Mouse (Mus musculus): ENCODE data around the gene Tmem120b. TPM values are rescaled to one million over a fixed set of nuclear protein-coding genes. Genes with fewer than 3 reads are reported as not detected.

The Tmem120b gene
- total RNA-seq, 2 experiments from 2014 or later = 10.6 to 12.1 TPM

DNA sequence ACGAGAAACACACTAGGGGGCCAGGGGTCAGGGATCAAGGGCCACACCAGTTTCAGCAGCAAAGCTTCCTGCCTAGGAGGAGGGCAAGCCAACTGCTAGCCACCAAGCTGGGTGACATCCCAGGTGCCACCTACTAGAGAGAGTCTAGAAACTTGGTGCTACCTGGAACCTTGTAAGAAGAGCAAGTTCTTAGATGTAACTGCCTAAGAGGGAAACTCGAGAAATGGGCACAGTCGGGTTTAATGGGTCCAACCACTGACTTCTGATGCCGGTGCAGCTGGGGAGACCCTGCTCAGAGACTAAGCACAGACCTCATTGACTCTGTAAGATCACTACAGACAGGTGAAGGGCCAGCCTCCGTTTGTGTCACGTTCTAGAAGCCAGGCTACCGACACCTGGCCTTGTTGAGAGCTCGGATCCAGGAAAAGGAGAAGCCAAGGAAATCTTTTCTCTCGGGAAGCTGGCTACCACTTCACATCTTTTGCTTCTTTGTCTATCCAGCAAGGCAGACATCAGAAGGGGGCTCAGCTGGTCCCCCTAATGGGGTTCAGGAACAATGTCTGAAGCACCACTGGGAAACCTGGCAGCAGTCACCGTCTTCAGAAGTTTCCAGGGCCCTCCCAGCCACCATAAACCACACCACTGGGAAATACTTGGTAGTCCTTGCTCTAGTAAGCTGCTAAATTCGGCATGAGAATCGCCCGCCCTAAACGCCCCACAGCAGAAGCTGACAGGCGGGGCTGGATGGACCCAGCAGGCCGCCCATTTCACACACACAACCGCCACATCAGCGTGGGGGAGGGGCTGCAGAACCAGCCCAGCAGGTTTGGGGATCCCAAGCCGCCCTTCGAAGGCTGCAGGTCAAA, 69.1 kb downstream of the Tmem120b start:
- intact Hi-C loops (cut with DNase I) = no loop called here
- DNase-seq = peak; percentile 88 to 89

DNA sequence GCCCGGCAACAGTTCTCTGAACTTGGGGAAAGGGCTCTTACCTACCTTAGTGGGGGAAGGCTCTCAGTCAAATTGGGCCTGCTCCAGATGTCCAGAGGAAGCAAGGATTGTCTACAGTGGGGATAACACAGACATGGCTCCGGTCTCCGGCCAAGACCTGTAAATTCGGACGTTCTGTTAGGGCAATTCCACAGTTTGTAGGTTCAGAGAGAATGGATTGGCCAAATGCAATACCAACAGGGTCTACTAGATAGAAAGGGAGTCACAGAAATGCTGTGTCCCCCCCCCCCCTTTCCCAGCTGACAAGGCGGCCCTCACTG, 69.7 kb downstream of the Tmem120b start:
- intact Hi-C loops (cut with DNase I) = no loop called here
- DNase-seq = no peak

DNA sequence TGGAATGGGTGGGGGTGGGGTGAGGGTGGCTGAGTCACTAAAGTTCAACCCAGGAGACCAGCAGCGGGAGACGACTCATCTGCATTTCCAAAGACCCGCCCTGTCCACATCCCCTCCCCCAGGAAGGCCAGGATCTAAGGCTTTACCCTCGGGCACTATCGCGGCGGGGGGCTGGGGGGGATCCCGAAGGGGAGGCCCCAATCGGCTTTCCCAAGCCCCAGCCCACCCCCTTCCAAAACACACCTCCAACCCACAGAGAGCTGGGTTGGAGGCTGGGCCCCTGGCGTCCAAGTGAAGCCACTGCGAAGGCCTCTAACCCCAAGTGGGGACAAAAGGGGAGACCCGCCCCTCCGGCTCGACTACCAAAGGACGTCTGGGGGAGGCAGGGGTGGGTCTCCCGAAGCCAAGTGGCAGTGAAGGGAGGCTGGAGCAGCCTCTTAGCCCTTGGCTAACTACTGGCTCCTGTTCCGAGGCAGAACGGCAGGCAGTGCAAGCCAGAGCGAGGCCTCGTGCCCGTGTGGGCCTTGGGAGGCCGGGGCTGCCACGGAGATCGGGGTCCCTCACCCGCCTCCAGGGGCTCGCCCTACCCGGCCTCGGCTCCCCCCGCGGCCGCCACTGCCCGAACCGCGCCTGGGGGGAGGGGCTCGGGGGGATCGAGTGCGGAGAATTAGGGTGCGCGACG, 70.2 kb downstream of the Tmem120b start:
- intact Hi-C loops (cut with DNase I) = no loop called here
- peak; percentile 78 to 79 for DNase-seq

DNA sequence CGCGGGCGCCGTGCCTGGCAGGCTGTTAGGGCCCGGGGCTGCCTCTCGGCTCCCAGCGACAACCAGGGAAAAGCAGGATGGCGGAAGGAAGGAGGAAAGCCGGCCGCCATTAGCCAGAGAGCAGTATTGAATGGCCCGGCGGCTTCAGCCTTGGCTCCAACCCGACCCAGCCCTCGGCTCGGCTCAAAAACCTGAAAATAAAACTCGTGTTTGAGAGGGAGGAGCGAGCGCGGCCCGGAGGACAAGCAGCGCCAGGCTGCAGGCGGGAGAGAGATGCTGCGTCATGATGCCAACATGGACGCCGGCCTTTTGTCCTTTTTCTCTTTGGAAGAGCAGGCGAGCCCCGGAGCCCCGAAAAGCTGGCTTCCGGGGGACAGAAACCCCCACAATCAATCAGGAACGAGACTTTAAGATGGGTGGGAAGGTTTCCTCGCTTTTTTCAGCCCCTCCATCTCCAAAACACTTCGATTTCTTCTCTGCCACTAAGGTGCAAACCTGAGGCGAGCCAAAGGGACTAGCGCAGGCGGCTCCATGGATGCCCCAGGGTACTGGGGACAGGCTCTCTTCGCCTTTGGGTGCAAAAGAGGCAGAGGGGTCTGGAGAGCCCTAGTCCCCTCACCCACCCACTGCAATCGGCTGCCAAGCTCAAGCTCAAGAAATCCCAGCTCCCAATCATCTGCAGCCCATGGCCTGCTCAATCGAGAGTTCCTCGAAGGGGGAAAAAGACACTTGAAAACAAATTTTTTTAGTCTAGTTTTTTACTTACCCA, 70.9 kb downstream of the Tmem120b start:
- intact Hi-C loops (cut with DNase I) = no loop called here
- DNase-seq = peak; percentile 83 to 86

DNA sequence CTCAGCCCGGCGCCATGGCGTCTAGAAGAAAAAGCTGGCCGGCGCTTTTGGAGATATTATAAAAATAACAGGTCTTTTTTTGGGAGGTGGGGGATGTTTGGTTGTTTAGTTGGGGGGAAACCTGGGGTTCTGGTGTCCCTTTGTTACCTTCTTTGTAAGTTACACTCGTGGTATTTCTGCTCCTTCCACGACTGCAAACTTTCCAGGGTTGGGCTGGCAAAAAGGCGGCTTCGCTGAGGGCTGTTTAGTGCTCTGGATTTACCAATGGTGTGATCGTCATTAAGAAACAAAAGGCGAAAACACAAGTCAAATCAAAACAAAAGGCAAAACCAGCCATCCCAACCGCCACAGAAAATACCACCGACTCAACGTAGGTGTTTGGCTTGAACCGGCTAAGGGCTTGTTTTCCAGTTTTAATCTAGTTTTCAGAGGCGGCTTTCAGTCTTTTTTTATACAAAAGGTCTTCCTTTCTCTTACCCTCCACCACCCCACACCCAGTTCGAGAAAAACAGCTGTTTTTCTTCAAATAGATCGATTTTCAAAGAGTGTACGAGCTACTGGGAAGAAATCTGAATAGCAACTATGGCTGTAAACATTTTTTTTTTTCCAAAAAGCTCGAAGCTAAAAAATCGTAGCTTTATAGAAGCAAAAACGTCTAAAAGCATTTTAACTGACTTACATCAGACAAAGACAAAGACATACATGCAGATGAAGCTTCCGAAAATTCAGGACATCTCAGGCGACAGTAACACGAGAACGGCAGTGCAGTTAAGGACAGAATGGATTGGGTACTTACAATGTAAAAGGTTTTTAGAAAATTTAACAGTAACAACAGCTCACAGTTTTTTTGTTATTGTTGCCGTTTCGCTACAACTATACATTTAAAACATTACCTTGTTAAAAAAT, 71.8 kb downstream of the Tmem120b start:
- intact Hi-C loops (cut with DNase I) = no loop called here
- peak in 1 of 2 experiments; percentile 45 for DNase-seq

DNA sequence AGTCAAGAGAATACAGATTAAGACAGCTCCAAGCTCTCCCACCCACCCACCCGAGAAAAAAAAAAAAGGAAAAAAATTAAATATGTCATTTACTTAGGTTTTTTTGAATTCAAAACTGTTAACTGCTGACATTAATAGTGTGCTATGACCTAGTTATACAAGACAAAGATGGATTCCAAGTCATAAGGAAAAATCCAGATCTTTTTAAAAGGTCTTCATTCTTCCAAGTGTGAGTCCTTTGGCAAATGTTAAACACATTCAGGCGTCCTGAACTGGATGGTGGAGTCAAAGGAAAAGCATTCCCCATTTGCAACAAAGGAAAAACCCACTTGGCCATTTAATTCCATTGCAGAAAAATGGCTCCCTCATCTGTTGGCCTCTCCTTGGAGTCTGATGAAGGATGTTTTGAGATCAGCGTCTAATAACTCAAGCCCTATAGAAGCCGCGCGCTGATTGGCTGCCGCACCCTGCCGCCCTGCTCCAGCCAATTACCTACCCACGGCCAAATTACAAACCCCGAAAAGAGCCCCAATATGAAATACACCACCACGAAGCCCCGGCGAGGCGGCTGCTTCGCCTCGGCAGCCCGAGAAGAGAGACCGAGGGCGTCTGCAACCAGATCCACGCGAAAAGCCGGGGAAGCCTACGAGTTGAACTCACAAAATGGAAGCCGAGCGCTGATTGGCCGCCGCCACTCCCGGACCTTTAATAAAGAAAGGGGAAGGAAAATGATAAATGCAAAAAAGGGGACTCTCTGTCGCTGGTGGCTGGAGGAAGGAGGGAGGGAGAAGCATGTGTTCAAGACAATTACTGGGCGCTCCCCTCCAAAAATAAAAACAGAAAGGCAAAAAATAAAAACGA, 72.7 kb downstream of the Tmem120b start:
- intact Hi-C loops (cut with DNase I) = no loop called here
- DNase-seq = peak; percentile 89 to 91

DNA sequence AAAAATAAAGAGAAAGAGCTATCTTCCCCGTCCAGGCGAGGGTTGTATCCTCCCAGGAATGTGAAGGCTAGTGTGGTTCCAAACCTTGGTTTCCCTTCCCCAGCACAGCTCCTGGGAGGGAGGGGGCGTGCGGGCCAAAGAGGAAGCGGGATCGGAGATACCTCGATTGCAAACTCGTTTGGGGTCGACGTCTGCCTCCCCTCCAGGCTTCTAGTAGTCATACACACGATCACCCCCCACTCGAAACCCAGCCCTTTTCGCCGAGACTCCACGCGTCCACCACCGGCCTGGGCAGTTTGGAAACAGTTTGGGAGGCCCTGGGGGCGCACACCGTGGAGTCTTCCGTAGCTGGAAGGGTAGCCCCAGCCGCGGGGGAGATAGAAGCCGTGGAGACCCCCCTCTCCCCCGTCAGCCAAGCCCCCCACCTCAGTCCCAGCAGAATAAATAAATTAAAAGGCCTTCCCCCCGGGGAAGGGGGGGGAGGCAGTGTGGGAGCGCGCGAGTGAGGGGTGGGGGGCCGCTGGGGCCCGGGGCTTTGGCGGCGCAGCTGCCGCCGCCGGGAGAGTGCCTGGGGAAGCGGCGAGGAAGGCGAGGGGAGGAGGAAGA, 73.4 kb downstream of the Tmem120b start:
- peak; percentile 61 to 69 for DNase-seq
- intact Hi-C loops (cut with DNase I) = no loop called here

DNA sequence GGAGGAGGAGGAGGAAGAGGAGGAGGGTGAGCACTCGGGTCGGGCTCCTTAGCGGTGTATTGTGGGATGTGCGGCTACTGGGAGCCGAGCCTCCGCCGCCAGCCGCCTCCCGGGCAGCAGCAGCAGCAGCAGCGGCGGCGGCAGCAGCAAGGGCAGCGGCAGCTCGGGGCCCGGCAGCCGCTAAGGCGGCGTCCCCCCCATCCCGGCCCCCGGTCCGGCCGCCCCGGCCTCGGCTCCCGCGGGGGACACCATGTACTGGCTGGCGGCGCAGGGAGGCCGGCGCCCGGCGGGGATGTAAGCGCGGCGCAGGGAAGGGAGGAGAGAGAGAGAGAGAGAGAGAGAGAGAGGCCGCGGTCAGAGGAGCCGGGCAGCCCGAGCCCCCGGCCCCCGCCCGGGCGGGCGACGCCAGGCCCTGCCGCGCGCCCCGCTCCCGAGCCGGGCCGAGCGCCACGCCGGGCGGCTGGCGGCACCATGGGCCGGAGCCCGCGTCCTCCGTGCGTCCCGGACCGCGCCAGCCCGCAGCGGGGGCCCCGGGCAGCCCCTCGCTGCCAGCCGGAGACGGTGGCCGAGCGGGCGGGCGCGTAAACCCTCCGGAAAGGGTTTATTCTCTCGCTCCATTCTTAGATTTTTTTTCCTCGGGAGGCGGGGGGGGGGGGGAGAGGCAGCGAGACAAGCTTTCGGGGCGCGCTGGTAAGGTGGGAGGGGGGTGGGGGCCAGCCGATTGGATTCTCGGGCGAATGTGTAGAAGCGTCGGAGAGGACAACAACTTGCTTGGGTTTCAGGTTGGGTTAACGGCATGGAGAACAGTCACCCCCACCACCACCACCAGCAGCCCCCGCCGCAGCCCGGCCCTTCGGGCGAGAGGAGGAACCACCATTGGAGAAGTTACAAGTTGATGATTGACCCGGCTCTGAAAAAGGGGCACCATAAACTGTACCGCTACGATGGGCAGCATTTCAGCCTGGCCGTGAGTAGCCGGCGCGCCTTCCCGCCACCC, 74.2 kb downstream of the Tmem120b start, which contains the start of gene Setd1b:
TSS of gene Setd1b (plus strand) at position 33 of the 997 bp plus-strand sequence.
- peak; percentile 67 to 71 for DNase-seq
- intact Hi-C loops (cut with DNase I) = no loop called here

DNA sequence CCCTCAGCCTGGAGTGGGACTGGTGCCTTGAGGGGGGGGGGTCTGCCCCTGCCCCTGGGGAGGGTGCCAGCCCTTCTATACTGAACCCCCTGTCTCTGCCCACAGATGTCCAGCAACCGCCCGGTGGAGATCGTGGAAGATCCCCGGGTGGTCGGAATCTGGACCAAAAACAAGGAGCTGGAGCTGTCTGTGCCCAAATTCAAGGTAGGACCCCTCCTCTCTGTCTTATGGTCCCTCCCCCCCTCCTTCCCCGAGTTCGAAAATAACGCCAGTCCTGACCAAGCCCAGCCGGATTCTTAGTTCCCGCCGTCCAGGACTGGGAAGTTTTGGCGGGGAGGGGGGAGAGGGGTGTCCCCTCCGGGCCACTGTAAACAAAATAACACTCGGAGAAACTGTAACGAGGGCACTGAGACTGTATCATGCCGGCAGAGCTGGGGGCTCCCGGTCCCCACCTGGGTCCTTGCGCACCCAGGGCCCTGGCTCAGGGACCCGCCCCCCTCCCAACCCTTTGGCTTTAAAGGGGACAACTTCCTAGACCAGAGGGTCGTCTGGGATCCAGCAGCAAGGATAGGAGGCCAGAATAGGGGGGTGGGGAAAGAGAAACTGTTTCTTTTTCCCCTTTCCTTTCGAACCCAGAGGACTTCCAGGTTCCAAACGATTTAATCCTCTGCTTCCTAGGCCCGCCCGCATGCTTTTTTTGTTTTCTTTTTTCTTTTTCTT, 75.2 kb downstream of the Tmem120b start:
- peak in 1 of 2 experiments; percentile 49 for DNase-seq
- intact Hi-C loops (cut with DNase I) = no loop called here

DNA sequence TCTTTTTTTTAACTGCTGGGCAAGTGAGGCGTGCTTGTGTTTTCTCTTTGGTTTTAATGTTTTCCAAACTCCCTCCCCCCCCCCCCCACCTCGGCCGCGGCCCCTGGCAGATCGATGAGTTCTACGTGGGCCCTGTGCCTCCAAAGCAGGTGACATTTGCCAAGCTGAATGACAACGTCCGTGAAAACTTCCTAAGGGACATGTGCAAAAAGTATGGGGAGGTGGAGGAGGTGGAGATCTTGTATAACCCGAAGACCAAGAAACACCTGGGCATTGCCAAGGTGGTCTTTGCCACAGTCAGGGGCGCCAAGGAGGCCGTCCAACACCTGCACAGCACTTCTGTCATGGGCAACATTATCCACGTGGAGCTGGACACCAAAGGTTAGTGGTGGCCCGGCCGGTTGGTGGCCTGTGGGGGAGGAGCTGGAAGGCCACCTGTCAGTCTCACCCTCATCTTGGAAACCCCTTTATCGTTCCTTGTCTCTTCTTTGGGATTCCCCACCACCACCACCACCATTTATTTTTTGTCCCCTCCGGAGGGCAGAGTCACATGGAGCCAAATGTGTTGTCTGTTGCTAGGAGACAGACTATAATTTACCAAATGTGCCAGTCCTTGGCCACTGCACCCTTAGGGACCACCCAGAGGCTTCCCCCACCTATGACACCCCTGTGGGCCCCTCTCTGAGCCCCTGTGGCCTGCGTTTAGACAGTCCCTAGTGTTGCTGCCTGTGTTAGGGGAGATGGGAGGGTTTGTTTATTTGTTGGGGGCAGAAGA, 75.9 kb downstream of the Tmem120b start:
- no peak for DNase-seq
- intact Hi-C loops (cut with DNase I) = no loop called here

DNA sequence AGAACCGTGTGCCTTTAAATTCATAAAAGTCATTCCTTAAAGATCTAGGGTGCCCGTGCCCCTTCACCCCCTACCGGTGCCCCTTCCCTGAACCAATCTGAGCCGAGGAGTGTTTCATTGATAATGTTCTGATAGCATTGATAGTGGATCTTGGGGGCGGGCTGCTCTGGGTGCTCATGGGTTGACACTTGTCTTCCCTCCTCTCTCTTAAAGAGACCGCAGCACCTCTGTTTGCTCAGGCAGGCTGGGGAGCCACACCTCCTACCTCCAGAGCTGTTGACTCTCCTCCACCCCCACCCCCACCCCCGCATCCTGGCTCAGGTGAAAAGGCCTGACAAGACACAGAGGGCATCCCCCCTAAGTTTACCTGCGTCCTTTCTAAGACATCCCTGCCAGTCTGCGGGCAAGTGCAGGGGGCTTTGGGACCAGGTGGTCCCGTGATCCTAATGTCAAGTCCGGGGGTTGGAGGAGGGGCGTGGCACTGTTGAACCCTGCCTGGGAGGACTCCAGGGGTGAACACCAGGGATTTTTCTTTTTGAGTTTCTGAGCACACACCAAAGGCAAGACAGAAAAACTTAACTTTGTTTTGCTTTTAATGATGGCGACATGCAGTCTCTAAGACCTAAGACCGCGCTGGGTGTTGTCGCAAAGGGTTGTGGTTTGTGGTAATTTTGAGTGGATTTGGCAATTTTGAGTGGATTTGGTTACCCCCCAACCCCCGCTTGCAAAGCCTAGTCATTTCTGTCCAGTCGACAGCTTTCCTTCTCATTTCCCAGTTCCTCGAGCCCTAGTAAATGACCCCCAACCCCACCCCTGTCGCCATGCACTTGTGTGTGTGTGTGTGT, 76.8 kb downstream of the Tmem120b start:
- intact Hi-C loops (cut with DNase I) = no loop called here
- no peak for DNase-seq

DNA sequence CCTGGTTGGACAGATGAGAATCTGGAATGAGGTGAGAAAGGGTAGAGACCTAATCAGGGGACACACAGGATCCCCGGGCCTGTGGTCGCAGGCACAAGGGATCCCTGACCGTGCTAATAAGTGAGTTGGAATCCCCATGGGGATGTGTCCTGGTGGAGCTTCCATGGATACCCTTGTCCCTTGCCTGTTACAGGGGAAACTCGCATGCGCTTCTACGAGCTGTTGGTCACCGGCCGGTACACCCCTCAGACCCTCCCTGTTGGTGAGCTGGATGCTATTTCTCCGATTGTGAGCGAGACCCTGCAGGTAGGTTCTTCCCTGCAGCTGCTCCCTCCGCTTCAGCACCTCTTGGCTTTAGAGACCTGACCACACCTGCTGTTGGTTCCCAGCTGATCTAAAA, 78.1 kb downstream of the Tmem120b start:
- DNase-seq = no peak
- intact Hi-C loops (cut with DNase I) = no loop called here

DNA sequence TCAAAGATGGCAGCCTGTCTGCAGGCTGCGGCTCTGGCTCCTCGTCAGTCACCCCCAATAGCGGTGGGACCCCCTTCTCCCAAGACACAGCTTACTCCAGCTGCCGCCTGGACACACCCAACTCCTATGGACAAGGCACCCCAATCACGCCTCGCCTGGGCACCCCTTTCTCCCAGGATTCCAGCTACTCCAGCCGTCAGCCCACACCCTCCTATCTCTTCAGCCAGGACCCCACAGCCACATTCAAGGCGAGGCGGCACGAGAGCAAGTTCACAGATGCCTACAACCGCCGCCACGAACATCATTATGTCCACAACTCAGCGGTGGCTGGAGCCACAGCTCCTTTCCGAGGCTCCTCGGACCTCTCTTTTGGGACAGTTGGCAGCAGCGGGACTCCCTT, 79.4 kb downstream of the Tmem120b start:
- intact Hi-C loops (cut with DNase I) = no loop called here
- no peak for DNase-seq

DNA sequence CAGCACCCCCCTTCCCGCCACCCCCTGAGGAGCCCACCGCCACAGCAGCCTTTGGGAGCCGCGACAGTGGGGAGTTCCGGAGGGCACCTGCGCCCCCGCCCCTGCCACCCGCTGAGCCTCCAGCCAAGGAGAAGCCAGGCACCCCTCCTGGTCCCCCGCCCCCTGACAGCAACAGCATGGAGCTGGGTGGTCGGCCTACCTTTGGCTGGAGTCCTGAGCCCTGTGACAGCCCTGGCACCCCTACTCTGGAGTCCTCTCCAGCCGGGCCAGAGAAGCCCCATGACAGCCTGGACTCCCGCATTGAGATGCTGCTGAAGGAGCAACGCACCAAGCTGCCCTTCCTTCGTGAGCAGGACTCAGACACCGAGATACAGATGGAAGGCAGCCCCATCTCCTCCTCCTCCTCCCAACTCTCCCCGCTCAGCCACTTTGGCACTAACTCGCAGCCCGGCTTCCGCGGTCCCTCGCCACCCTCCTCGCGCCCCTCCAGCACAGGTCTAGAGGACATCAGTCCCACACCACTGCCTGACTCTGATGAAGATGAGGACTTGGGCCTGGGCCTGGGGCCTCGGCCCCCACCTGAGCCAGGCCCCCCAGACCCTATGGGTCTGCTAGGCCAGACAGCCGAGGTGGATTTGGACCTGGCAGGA, 80.0 kb downstream of the Tmem120b start:
- no peak for DNase-seq
- intact Hi-C loops (cut with DNase I) = loop anchor here (2.0 kb wide), 1 partner anchor 31 kb away; no protein-coding TSS in a partner anchor
